Mouse (Mus musculus) liver, embryonic 14.5 days (tissue): ENCODE results near the gene Ube2q2.

Experiments used
- CTCF ChIP-seq: IDR thresholded peaks from 2 replicates; pipeline ENCODE4 v1.5.1; 2016; ENCODE audit warnings: antibody characterized with exemption, low read depth, control low read depth
- EP300 ChIP-seq: IDR thresholded peaks from 2 replicates; pipeline ENCODE4 v1.6.1; 2016; ENCODE audit warnings: antibody characterized with exemption, low read depth

- TF ChIP-seq CTCF (no peak), EP300 (no peak)
These were observed 46.3 kb upstream of the Ube2q2 start for GRCm38 (mm10) chr9:55102186-55102835.
